Comparison of ENCODE assay signal across 7 mouse cellular contexts in the genomic region with DNA sequence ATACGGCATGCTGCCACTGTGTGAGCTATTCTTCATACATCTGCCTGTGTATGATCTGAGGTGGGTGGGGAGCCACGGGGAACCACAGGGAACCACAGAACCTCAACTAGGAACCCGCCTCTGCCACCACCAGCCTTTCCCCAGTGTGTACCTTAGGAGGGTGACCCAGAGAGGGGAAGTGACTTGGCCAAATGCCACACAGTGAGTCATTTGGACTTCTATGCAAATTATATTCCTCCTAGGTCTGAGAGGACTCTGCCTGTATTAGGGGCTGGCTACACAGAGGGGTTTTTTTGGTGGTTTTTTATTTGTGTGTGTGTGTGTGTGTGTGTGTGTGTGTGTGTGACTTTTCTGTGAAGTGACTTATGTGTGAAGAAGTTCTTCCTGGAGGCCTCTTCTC. TPM values are rescaled to one million over a fixed set of nuclear protein-coding genes. Genes with fewer than 3 reads are reported as not detected.
DNase-seq lines count a peak whose midpoint lies in the region; TF ChIP-seq lines count a peak whose summit lies in the region.

No protein-coding gene starts in this region.

- peak overlapping the region; percentile 58 for H3K4me3 ChIP-seq in E14TG2a.4 (replicated peaks; ENCODE audit: low read length)

- TF ChIP-seq CTCF in E14TG2a.4 (conservative IDR thresholded peaks at IDR 0.05; ENCODE audit: low read length), result no peak

- peaks cover 79% of the 10 kb centered on the region for H3K27me3 ChIP-seq in E14TG2a.4 (ENCODE audit: insufficient read depth, low read length)

- H3K4me1 ChIP-seq in E14TG2a.4 (replicated peaks; ENCODE audit: low read depth, low read length), result peaks cover 20% of the 10 kb centered on the region

- H3K9me3 ChIP-seq in E14TG2a.4 (ENCODE audit: low read length), result no peaks in the 10 kb centered on the region

- intact Hi-C loops in left cerebral cortex, postnatal 36 days (cut with DNase I), result no loop called here

- DNase-seq in adrenal gland, postnatal 36 days, result peak; percentile 56 to 77
- DNase-seq in kidney, postnatal 10 days, result peak; percentile 82
- DNase-seq in monocyte, adult 2 months (ENCODE audit: low read depth in 1 of 2, low spot score in 2 of 2), result peak; percentile 63 to 81
- no peak for DNase-seq in gastrocnemius, adult 8-10 months (ENCODE audit: low spot score in 2 of 2)
- no peak for DNase-seq in neural tube, embryonic 10.5 days (ENCODE audit: extremely low spot score, low spot score)
- no peak for DNase-seq in left cerebral cortex, postnatal 36 days (ENCODE audit: low spot score in 2 of 2)

- no peaks in the 10 kb centered on the region for H3K36me3 ChIP-seq in E14TG2a.4 (ENCODE audit: insufficient read depth, low read length)

RNA-seq across cellular contexts. Expression of gene Adora2a, which starts 9.9 kb away (rescaled TPM):
- 1 to 10 TPM; 2.9 to 3.9 TPM for total RNA-seq in adrenal gland, postnatal 36 days (2021)
- 1 to 10 TPM in 1 of 4 experiments, under 1 TPM in 3; 0.29 to 1.7 (median 0.76) TPM for total RNA-seq in gastrocnemius, adult 8-10 months (2022)
- 10 to 100 TPM; 17.6 to 26.3 TPM for total RNA-seq in left cerebral cortex, postnatal 36 days (2021)

Comparison
In these comparisons a context has a peak if more than half of its experiments do, and no peak if none do; other contexts are left out.
1. DNase-seq: peak in adrenal gland, postnatal 36 days (2 of 2), kidney, postnatal 10 days (single experiment) and monocyte, adult 2 months (2 of 2); none in gastrocnemius, adult 8-10 months (0 of 2), neural tube, embryonic 10.5 days (single experiment) and left cerebral cortex, postnatal 36 days (0 of 2).